Mouse (Mus musculus): ENCODE measurements around the gene Sirt4.

GRCm38 (mm10) chr5:115447108-115447507 lies 37.4 kb downstream of the Sirt4 start:
- TF ChIP-seq CTCF (IDR thresholded peaks at IDR 0.05; ENCODE audit: low read depth, low read length) (no peak), POLR2A (IDR thresholded peaks at IDR 0.05; ENCODE audit: extremely low read depth, insufficient read depth, low read length) (no peak)
